Mouse (Mus musculus): ENCODE measurements at regions not wholly inside any gene's neighbourhood (a gene's known extent, or its start where the extent isn't known, plus 50 kb on each side); places are given as distances from the start of the nearest gene placed in this dataset.
A peak's percentile ranks its signal among the peaks of the same experiment; 100 is the strongest.

- DNase-seq, result no peak
Measured at GRCm38 (mm10) chr1:72108678-72109077, 103.4 kb downstream of the Mreg start.

- no peak for DNase-seq
Measured at GRCm38 (mm10) chr1:72107125-72107524, 105.0 kb downstream of the Mreg start.

- DNase-seq, result no peak
Measured at GRCm38 (mm10) chr1:72106655-72107054, 105.5 kb downstream of the Mreg start.

GRCm38 (mm10) chr1:72105435-72106057 lies 106.6 kb downstream of the Mreg start:
- peak; percentile 2 to 11 for DNase-seq

GRCm38 (mm10) chr1:72103962-72104361 lies 108.1 kb downstream of the Mreg start:
- DNase-seq, result no peak

- no peak for DNase-seq
Measured at GRCm38 (mm10) chr1:72103387-72103786, 108.7 kb downstream of the Mreg start.

- no peak for DNase-seq
Measured at GRCm38 (mm10) chr1:72099447-72099846, 112.7 kb downstream of the Mreg start.

GRCm38 (mm10) chr1:72091344-72091743 lies 120.8 kb downstream of the Mreg start:
- no peak for DNase-seq

- DNase-seq, result no peak
Measured at GRCm38 (mm10) chr1:72085661-72086060, 126.4 kb downstream of the Mreg start.

- no peak for DNase-seq
Measured at GRCm38 (mm10) chr1:72084219-72084618, 127.9 kb downstream of the Mreg start.

GRCm38 (mm10) chr1:72082366-72082765 lies 129.7 kb downstream of the Mreg start:
- DNase-seq, result no peak

GRCm38 (mm10) chr1:72081811-72082210 lies 130.3 kb downstream of the Mreg start:
- DNase-seq, result no peak

GRCm38 (mm10) chr1:72078926-72079550 lies 133.1 kb downstream of the Mreg start:
- no peak for DNase-seq

- no peak for DNase-seq
Measured at GRCm38 (mm10) chr1:72076341-72076740, 135.8 kb downstream of the Mreg start.

- no peak for DNase-seq
Measured at GRCm38 (mm10) chr1:72075464-72075863, 136.6 kb downstream of the Mreg start.

GRCm38 (mm10) chr1:72073245-72073644 lies 138.9 kb downstream of the Mreg start:
- DNase-seq, result no peak

- no peak for DNase-seq
Measured at GRCm38 (mm10) chr1:72070489-72070888, 141.6 kb downstream of the Mreg start.

GRCm38 (mm10) chr1:72069056-72069455 lies 143.1 kb downstream of the Mreg start:
- DNase-seq, result no peak

- DNase-seq, result peak in 1 of 2 experiments; percentile 1
Measured at GRCm38 (mm10) chr1:72065090-72065489, 147.0 kb downstream of the Mreg start.

GRCm38 (mm10) chr1:72060393-72060792 lies 151.7 kb downstream of the Mreg start:
- no peak for DNase-seq

- no peak for DNase-seq
Measured at GRCm38 (mm10) chr1:72058045-72058703, 153.9 kb downstream of the Mreg start.

GRCm38 (mm10) chr1:72054541-72054940 lies 157.6 kb downstream of the Mreg start:
- DNase-seq, result no peak

GRCm38 (mm10) chr1:72050858-72051257 lies 161.2 kb downstream of the Mreg start:
- DNase-seq, result no peak

GRCm38 (mm10) chr1:72046072-72046471 lies 166.0 kb downstream of the Mreg start:
- no peak for DNase-seq
